Mouse (Mus musculus): ENCODE measurements at regions not wholly inside any gene's neighbourhood (a gene's known extent, or its start where the extent isn't known, plus 50 kb on each side); places are given as distances from the start of the nearest gene placed in this dataset.

DNA sequence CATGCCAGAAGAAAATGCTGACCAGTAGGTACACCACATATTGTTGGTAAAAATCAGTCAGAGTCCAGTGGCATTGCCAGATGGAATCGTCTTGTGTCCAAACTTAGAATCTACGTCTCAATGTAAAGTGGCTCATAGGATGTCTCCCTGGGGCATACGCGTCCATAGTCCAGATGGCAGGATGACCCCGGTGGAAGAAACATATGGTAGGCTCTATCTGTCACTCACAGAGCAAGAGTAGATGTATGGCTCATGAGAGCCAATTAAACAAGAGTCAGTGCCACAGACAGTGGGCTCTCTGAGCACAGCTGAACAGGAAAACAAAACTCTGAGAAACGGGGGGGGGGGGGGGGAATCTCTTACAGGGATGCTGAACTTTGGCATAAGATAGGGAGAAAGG is 187.3 kb downstream of the Enc1 start:
- H3K36me3 ChIP-seq (ENCODE audit: control insufficient read depth in 1 of 2, insufficient read depth in 2 of 2, low read length in 2 of 2) = no peaks in the 10 kb centered on the region
- H3K27me3 ChIP-seq (ENCODE audit: control insufficient read depth in 1 of 2, insufficient read depth in 2 of 2, low read length in 2 of 2) = no peaks in the 10 kb centered on the region; a peak in 2 of 4 replicates
- no peak overlapping the region for H3K27ac ChIP-seq (ENCODE audit: control insufficient read depth, low read depth, low read length)
- H3K4me3 ChIP-seq (ENCODE audit: control insufficient read depth in 1 of 2, insufficient read depth in 1 of 2, low read depth in 2 of 2, low read length in 2 of 2) = no peak overlapping the region
- no peaks in the 10 kb centered on the region for H3K4me1 ChIP-seq (ENCODE audit: control insufficient read depth in 1 of 2, insufficient read depth in 2 of 2, low read length in 2 of 2)
- DNase-seq (ENCODE audit: low read depth, low spot score) = no peak
- no peak overlapping the region for H3K9ac ChIP-seq (ENCODE audit: control insufficient read depth, low read depth, low read length, poor library complexity, severe bottlenecking)
- H3K79me2 ChIP-seq (ENCODE audit: control insufficient read depth, insufficient read depth, low read length, poor library complexity) = no peaks in the 10 kb centered on the region
- H3K9me3 ChIP-seq (replicated peaks; ENCODE audit: insufficient read depth, low read length) = no peaks in the 10 kb centered on the region
- no peak for TF ChIP-seq POLR2AphosphoS2 (IDR thresholded peaks at IDR 0.05; ENCODE audit: low read length)
- no peak for TF ChIP-seq MAX (IDR thresholded peaks at IDR 0.05; ENCODE audit: low read length)
- TF ChIP-seq NELFE (IDR thresholded peaks at IDR 0.05; ENCODE audit: low read depth, low read length) = no peak
- no peak for TF ChIP-seq ZKSCAN1 (IDR thresholded peaks at IDR 0.05; ENCODE audit: low read depth, low read length)
- TF ChIP-seq SIN3A (IDR thresholded peaks at IDR 0.05; ENCODE audit: low read length) = no peak
- no peak for TF ChIP-seq BHLHE40 (IDR thresholded peaks at IDR 0.05; ENCODE audit: borderline replicate concordance, low read depth, low read length)
- TF ChIP-seq POLR2A (IDR thresholded peaks at IDR 0.05; ENCODE audit: control insufficient read depth in 1 of 2, insufficient read depth in 1 of 2, low read depth in 1 of 2, low read length in 2 of 2, poor library complexity in 1 of 2) = no peak
- no peak for TF ChIP-seq MXI1 (IDR thresholded peaks at IDR 0.05; ENCODE audit: low read depth, low read length)
- TF ChIP-seq TAL1 (IDR thresholded peaks at IDR 0.05; ENCODE audit: low read length) = no peak
- TF ChIP-seq MAZ (IDR thresholded peaks at IDR 0.05; ENCODE audit: low read depth, low read length) = no peak
- no peak for TF ChIP-seq NRF1 (IDR thresholded peaks at IDR 0.05; ENCODE audit: insufficient read depth, low read depth, low read length, poor library complexity, severe bottlenecking)
- TF ChIP-seq ETS1 (IDR thresholded peaks at IDR 0.05; ENCODE audit: low read depth, low read length) = no peak
- no peak for TF ChIP-seq MEF2A (IDR thresholded peaks at IDR 0.05; ENCODE audit: extremely low read depth, insufficient replicate concordance, low read depth, low read length, poor library complexity, severe bottlenecking)
- no peak for TF ChIP-seq JUND (IDR thresholded peaks at IDR 0.05; ENCODE audit: low read depth, low read length)
- no peak for TF ChIP-seq MYC (IDR thresholded peaks at IDR 0.05; ENCODE audit: low read depth, low read length)
- no peak for TF ChIP-seq RAD21 (IDR thresholded peaks at IDR 0.05; ENCODE audit: low read depth, low read length)
- no peak for TF ChIP-seq UBTF (IDR thresholded peaks at IDR 0.05; ENCODE audit: borderline replicate concordance, insufficient read depth, low read depth, low read length)
- TF ChIP-seq GABPA (IDR thresholded peaks at IDR 0.05; ENCODE audit: low read depth, low read length) = no peak
- TF ChIP-seq POLR2AphosphoS5 (IDR thresholded peaks at IDR 0.05; ENCODE audit: borderline replicate concordance, low read depth, low read length) = no peak

DNA sequence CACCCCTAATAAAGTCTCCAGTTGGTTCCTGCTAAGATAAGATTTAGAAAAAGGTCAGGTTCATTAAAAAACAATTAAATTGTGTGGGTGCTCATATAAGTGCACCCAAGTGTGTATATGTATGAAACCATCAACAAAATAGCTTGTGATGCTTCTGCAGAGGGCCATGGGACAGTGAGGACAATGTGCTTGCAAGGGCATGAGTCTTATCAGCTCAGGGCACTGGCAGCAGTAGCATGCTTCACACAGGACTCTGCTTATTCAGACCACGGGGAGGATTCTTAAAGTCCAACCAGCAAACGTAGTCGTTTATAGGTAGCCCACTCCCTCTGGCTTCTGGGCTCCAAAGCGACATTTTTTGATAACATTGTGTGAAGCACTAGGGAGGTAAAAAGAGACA is 186.6 kb downstream of the Enc1 start:
- Histone ChIP-seq H3K9me3 (replicated peaks; ENCODE audit: insufficient read depth, low read length) (no peaks in the 10 kb centered on the region), H3K4me3 (ENCODE audit: control insufficient read depth in 1 of 2, insufficient read depth in 1 of 2, low read depth in 2 of 2, low read length in 2 of 2) (no peak overlapping the region)

More for the DNA sequence above, 186.6 kb downstream of the Enc1 start:
- no peak for TF ChIP-seq MYB (IDR thresholded peaks at IDR 0.05; ENCODE audit: low read depth, low read length)
- H3K4me1 ChIP-seq (ENCODE audit: control insufficient read depth in 1 of 2, insufficient read depth in 2 of 2, low read length in 2 of 2) = no peaks in the 10 kb centered on the region
- H3K36me3 ChIP-seq (ENCODE audit: control insufficient read depth in 1 of 2, insufficient read depth in 2 of 2, low read length in 2 of 2) = no peaks in the 10 kb centered on the region
- DNase-seq (ENCODE audit: low read depth, low spot score) = no peak
- no peak overlapping the region for H3K27ac ChIP-seq (ENCODE audit: control insufficient read depth, low read depth, low read length)
- no peaks in the 10 kb centered on the region for H3K79me2 ChIP-seq (ENCODE audit: control insufficient read depth, insufficient read depth, low read length, poor library complexity)
- H3K9ac ChIP-seq (ENCODE audit: control insufficient read depth, low read depth, low read length, poor library complexity, severe bottlenecking) = no peak overlapping the region
- H3K27me3 ChIP-seq (ENCODE audit: control insufficient read depth in 1 of 2, insufficient read depth in 2 of 2, low read length in 2 of 2) = no peaks in the 10 kb centered on the region; a peak in 2 of 4 replicates

Measured in MEL (cell line).